Mouse (Mus musculus) testis, adult 2 months (tissue): ENCODE measurements around the gene H3f3a. TPM values are rescaled to one million over a fixed set of nuclear protein-coding genes. Genes with fewer than 3 reads are reported as not detected.
A peak's percentile ranks its signal among the peaks of the same experiment; 100 is the strongest.

Source experiments
- H3K27ac ChIP-seq: fragments of 200-500 bp; 2 replicates; pipeline ENCODE4 v1.5.1; 2012; ENCODE audit warnings: low read depth, low read length; ENCODE audit not compliant: control insufficient read depth, insufficient read depth
- H3K27me3 ChIP-seq: fragments of 200-500 bp; 2 replicates; pipeline ENCODE4 v1.6.1; 2012; ENCODE audit warnings: mild to moderate bottlenecking, low read length, moderate library complexity; ENCODE audit not compliant: control insufficient read depth, insufficient read depth
- H3K36me3 ChIP-seq: fragments of 200-500 bp; 2 replicates; pipeline ENCODE4 v1.6.1; 2012; ENCODE audit warnings: mild to moderate bottlenecking, low read length; ENCODE audit not compliant: control insufficient read depth, insufficient read depth
- H3K4me1 ChIP-seq: fragments of 200-500 bp; 2 replicates; pipeline ENCODE4 v1.6.1; 2012; ENCODE audit warnings: low read length; ENCODE audit not compliant: control insufficient read depth, insufficient read depth
- H3K4me3 ChIP-seq: fragments of 200-500 bp; 2 replicates; pipeline ENCODE4 v1.5.1; 2012; ENCODE audit warnings: low read depth, mild to moderate bottlenecking, low read length, moderate library complexity, mixed read lengths; ENCODE audit not compliant: control insufficient read depth
- CTCF ChIP-seq: fragments of 200-500 bp; IDR thresholded peaks from 2 replicates; pipeline ENCODE4 v1.5.1; 2012; ENCODE audit warnings: low read depth, mild to moderate bottlenecking, inconsistent platforms, low read length, moderate library complexity; ENCODE audit not compliant: control insufficient read depth, insufficient read depth, insufficient replicate concordance
- POLR2A ChIP-seq: fragments of 200-500 bp; IDR thresholded peaks from 2 replicates; pipeline ENCODE4 v1.6.1; 2012; ENCODE audit warnings: low read depth, mild to moderate bottlenecking, inconsistent platforms, low read length, moderate library complexity; ENCODE audit not compliant: control insufficient read depth
- polyA plus RNA-seq: library from polyadenylated mRNA; depleted of rRNA; stranded (reverse); fragments of >200 nt; gene quantifications from 2 replicates; pipeline ENCODE4 v1.2.3, GENCODE M21; 2012

H3f3a gene
- polyA plus RNA-seq, 1 experiment, result 538 TPM

DNA sequence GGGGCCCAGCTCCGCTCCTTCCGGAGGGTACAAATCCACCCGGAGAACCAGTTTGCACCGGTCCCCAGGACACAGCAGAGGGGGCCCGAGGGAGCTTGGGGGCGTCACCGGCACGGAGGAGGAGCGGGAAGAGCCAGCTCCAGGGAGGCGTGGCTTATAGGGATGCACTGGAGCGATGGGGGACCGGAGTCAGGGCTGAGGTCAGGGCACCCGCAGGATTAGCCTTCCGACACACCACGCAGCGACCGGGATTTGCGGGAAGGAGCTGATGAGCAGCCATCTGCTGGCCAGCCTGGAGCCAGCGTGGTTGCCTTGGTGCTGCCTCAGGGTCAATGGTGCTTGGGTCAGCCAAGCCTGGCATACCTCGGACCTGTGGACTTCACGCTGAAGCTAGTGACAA is 19.6 kb downstream of the H3f3a start:
- Histone ChIP-seq H3K4me3 (peak overlapping the region; percentile 49), H3K27ac (no peak overlapping the region), H3K4me1 (peaks cover 12% of the 10 kb centered on the region), H3K27me3 (no peaks in the 10 kb centered on the region), H3K36me3 (no peaks in the 10 kb centered on the region)
- TF ChIP-seq CTCF (no peak), POLR2A (no peak)

DNA sequence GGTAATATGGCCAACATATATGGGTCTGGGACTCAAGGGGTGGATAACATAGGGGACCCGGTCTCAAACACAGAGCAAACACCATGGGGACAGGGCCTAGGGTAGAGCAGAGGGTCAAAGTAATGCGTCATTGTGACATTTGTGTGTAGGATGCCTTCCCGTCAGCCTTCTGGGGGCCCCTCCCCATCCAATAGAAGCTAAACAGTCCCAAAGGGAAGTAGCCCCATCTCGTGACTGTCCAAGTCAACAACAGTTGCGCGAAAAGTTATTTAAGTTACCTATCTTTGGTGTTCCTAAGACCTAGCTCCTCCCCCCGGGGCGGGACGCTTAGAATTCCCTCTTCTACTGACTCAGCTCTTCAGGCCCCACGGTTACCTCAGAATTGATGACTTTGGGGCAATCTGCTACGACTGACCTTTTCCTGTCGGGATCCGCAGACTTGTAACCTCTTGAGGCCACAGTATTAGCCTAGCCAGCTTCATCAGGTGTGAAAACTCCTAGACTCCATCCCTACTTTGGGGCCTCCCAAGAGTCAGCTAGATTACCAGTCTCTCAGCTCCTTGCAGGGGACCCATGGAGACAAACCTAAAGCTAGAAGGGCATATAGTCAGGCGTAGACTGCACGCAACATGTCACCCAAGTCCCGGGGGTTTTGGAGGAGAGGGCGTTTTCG is 20.2 kb downstream of the H3f3a start:
- Histone ChIP-seq H3K27me3 (no peaks in the 10 kb centered on the region), H3K4me3 (peak overlapping the region; percentile 49), H3K4me1 (peaks cover 12% of the 10 kb centered on the region), H3K36me3 (no peaks in the 10 kb centered on the region), H3K27ac (no peak overlapping the region)
- TF ChIP-seq CTCF, result no peak
- no peak for TF ChIP-seq POLR2A

DNA sequence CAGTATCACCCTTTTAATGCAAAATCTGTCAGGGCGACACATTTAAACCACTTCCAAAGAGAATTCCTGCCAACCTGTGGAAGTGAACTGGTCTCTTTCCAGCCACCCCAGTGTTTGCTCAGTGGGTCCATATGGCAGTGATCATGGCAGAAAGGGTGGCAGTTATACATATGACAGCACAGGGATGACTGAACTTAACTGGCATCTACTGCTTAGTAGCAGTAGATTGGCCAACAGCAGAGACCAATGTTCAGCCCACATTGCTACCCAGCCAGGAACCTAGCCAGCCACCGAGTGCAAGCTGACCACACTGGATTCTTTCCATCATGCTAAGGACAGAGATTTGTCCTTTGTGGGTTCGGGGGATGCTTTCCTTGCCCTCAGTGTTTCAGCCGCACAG is 20.9 kb downstream of the H3f3a start:
- no peak for TF ChIP-seq CTCF
- no peak for TF ChIP-seq POLR2A

DNA sequence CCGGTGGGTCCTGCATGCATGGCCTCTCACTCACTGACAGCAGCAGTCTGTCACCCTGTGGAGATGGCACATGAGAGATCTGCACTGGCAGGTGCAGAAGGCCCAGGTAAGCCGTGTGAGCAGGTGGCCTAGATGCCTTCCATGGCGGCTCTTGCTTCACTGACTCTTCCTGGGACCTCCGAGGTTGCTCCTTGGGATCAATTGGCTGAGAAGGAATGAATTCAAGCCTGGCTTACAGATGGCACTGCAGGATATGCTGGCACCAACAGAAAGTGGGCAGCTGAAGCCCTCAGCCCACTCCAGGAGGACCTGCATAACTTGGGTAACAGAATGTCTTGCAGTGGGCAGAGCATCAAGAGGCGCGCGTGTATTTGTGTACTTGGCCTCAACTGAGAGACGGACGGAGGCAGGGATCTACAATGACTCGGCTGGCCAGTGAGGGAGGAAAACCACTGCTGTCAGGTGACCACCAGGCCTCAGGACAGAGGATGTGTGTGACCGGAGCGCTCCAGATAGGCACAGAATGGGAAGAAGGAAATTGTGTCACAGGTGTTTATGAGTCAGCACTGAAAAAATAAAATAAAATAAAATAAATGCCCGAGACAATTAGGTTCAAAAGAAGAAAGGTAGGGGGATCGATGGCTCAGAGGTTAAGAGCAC is 21.8 kb downstream of the H3f3a start:
- Histone ChIP-seq H3K4me3 (no peak overlapping the region), H3K36me3 (no peaks in the 10 kb centered on the region), H3K4me1 (peaks cover 12% of the 10 kb centered on the region), H3K27me3 (no peaks in the 10 kb centered on the region), H3K27ac (no peak overlapping the region)
- TF ChIP-seq CTCF, result no peak
- no peak for TF ChIP-seq POLR2A

More for the DNA sequence above, 20.9 kb downstream of the H3f3a start:
- Histone ChIP-seq H3K36me3 (no peaks in the 10 kb centered on the region), H3K4me3 (no peak overlapping the region), H3K27ac (no peak overlapping the region), H3K27me3 (no peaks in the 10 kb centered on the region), H3K4me1 (peaks cover 12% of the 10 kb centered on the region)

DNA sequence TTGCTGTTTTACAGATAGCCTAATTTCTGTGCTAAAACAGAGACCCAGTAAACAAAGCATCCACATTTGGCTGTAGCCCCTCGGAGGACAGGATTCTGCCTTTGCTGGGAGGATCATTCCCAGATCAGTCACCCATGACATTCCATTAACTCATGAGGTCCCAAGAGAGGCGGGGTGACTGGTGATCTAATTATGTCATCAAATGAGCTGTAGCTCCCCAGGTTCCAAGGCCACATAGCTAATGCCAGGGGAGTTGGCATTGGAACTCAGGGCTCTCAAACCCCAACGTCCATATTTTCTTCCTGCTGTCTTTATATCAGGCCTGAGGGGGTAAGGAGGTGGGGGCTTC is 30.2 kb downstream of the H3f3a start:
- no peak overlapping the region for H3K27ac ChIP-seq
- no peak overlapping the region for H3K4me3 ChIP-seq
- H3K36me3 ChIP-seq, result no peaks in the 10 kb centered on the region
- TF ChIP-seq CTCF, result no peak
- no peaks in the 10 kb centered on the region for H3K27me3 ChIP-seq
- peaks cover 4% of the 10 kb centered on the region for H3K4me1 ChIP-seq

DNA sequence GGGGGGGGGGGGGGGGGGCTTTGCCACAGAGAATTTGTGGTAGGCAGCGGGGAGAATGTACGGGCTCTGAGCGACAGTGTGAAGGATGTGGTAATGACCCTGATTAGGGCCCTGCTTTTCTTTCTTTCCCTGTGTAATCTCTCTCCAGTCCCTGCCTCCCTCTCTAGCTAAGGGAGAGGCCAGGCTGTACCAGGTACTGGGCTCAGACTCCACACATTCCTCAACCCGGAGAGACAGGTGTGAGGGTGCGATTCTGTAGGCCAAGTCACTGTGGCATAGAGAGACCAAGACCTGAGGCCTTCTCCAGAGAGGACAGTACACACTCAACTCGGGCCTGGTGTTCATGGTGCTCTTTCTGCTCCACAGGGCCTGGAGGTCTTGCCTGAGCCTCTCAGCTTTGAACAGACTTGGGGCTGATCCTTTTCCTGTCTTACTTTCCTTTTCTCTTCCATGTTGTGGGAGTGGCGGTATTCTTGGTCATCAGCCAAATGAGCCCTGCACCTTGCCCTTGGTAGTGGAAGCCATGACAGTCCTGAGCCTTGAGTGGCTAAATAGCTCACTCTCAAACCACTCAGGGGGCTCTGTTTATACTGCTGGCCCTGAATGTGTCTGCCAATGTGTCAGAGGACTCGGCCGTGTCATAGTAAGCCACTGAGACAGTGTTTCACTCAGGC is 30.7 kb downstream of the H3f3a start:
- H3K36me3 ChIP-seq, result no peaks in the 10 kb centered on the region
- H3K4me1 ChIP-seq, result peaks cover 8% of the 10 kb centered on the region
- TF ChIP-seq POLR2A (no peak), CTCF (no peak)
- H3K4me3 ChIP-seq, result no peak overlapping the region
- no peak overlapping the region for H3K27ac ChIP-seq
- H3K27me3 ChIP-seq, result no peaks in the 10 kb centered on the region

DNA sequence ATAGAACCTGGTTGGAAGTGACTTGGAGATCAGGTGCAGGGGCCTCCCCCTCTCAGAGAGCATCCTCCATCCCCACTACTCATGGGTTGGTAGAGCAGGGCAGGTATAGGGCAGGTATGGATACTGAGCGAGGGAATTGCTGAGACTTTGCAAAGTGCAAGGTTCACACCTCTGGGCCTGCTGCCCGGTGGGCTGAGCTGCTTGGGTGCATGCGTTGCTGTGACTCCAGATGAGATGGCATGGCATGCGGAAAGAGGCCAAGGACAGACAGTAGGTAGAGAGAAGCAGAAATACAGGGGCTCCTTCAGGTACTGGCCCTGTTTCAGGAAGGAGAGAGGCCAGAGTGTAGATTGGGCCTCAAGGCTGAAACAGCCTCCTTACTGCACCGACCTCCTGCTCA is 32.5 kb downstream of the H3f3a start:
- Histone ChIP-seq H3K36me3 (no peaks in the 10 kb centered on the region), H3K4me3 (no peak overlapping the region), H3K27me3 (no peaks in the 10 kb centered on the region), H3K27ac (no peak overlapping the region), H3K4me1 (peaks cover 13% of the 10 kb centered on the region)
- TF ChIP-seq POLR2A (no peak), CTCF (no peak)

DNA sequence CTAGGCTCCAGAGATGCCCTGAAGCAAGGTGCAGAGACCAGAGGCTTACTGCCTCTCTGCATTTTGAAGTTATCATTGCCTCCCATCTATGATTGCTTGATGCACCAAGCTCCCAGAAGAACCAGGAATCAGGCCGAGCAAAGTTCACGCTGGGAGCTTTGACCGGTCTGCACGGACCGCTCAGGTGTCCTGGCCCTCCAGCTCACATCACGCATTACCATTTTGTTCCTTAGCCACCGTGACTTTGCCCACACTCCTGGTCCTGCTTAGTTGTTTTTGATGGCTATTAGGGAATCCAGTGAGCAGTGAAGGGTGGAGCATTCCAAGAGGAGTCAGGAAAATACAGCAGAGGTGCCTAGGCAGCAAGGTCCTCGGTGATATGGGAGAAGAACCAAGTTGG is 33.5 kb downstream of the H3f3a start:
- Histone ChIP-seq H3K4me1 (peaks cover 19% of the 10 kb centered on the region), H3K4me3 (no peak overlapping the region), H3K27ac (no peak overlapping the region), H3K27me3 (no peaks in the 10 kb centered on the region), H3K36me3 (no peaks in the 10 kb centered on the region)
- TF ChIP-seq CTCF (no peak), POLR2A (no peak)
